Mouse (Mus musculus) G1E (cell line): ENCODE measurements around the gene Pbld1. TPM values are rescaled to one million over a fixed set of nuclear protein-coding genes. Genes with fewer than 3 reads are reported as not detected.

Experiments used
- ATAC-seq: 2 replicates; pipeline ENCODE4 v1.8.0; 2016; ENCODE audit warnings: mild to moderate bottlenecking; ENCODE audit not compliant: insufficient number of reproducible peaks, poor library complexity, low FRiP score, severe bottlenecking; ENCODE audit errors: extremely low read depth
- DNase-seq: peaks from one replicate; pipeline ENCODE4 v3.0.0; 2012; ENCODE audit warnings: low spot score
- H3K27me3 ChIP-seq: 2 replicates; pipeline ENCODE4 v1.6.1; 2012; ENCODE audit warnings: mild to moderate bottlenecking, low read length, inconsistent platforms; ENCODE audit not compliant: insufficient read depth
- H3K36me3 ChIP-seq: replicated peaks from 2 replicates; pipeline ENCODE3; 2012; ENCODE audit warnings: mild to moderate bottlenecking, inconsistent platforms
- H3K4me1 ChIP-seq: 2 replicates; pipeline ENCODE4 v1.6.1; 2012; ENCODE audit warnings: low read depth, low read length, inconsistent platforms, mixed read lengths; ENCODE audit not compliant: insufficient read depth
- H3K4me3 ChIP-seq: 2 replicates; pipeline ENCODE4 v1.5.1; 2012; ENCODE audit warnings: low read depth, mild to moderate bottlenecking, inconsistent platforms, low read length, moderate library complexity, mixed read lengths
- H3K9me3 ChIP-seq: replicated peaks from 2 replicates; pipeline ENCODE4 v1.6.1; 2012; ENCODE audit warnings: inconsistent platforms
- CTCF ChIP-seq: IDR thresholded peaks from 2 replicates; pipeline ENCODE4 v1.5.1; 2012; ENCODE audit warnings: low read depth, low read length, inconsistent platforms, mixed read lengths
- GATA1 ChIP-seq: IDR thresholded peaks from 2 replicates; pipeline ENCODE4 v1.6.1; 2012; ENCODE audit warnings: borderline replicate concordance, low read length, inconsistent platforms, mixed read lengths
- GATA2 ChIP-seq: IDR thresholded peaks from 2 replicates; pipeline ENCODE4 v1.6.1; 2012; ENCODE audit warnings: low read depth, low read length, inconsistent platforms, borderline replicate concordance
- POLR2AphosphoS5 ChIP-seq: IDR thresholded peaks from 2 replicates; pipeline ENCODE4 v1.6.1; 2012; ENCODE audit warnings: low read depth, low read length, inconsistent platforms; ENCODE audit not compliant: insufficient replicate concordance
- TAL1 ChIP-seq: conservative IDR thresholded peaks from 2 replicates; pipeline ENCODE4 v1.6.1; 2012; ENCODE audit warnings: low read depth, low read length, inconsistent platforms, mixed read lengths
- polyA plus RNA-seq: library from polyadenylated mRNA; stranded (reverse); fragments of >175 nt; gene quantifications from 2 replicates; pipeline ENCODE4 v1.2.3, GENCODE M21; 2012
- total RNA-seq, 2 experiments: library from RNA; stranded (forward) in 1 of 2; stranded (reverse) in 1 of 2; fragments of 200-1000 nt in 1 of 2; fragments of >200 nt in 1 of 2; fragmentation: Nextera tagmentation in 1 of 2; gene quantifications; 2 replicates each; pipeline ENCODE4 v1.2.3; 2014 to 2017

Gene Pbld1
- total and polyA plus RNA-seq, 3 experiments: 0.33 TPM; not detected in 2

GRCm38 (mm10) chr10:63099521-63099920 lies 39.6 kb downstream of the Pbld1 start, which contains the start of gene Atoh7:
Atoh7 (plus strand) TSS chr10:63099651.
- H3K4me1 ChIP-seq: no peaks in the 10 kb centered on the region
- no peak for TF ChIP-seq TAL1
- TF ChIP-seq GATA2: no peak
- no peak for TF ChIP-seq POLR2AphosphoS5
- TF ChIP-seq GATA1: no peak
- TF ChIP-seq CTCF: no peak
- no peaks in the 10 kb centered on the region for H3K36me3 ChIP-seq
- peaks cover 3% of the 10 kb centered on the region; the same call in 1 of the 2 replicates for H3K27me3 ChIP-seq
- DNase-seq (no peak), ATAC-seq (no peak)
- H3K9me3 ChIP-seq: no peaks in the 10 kb centered on the region
- no peak within 1 kb of the TSS for H3K4me3 ChIP-seq

GRCm38 (mm10) chr10:63099941-63100562 lies 40.1 kb downstream of the Pbld1 start:
- H3K36me3 ChIP-seq: no peaks in the 10 kb centered on the region
- H3K4me3 ChIP-seq: no peak overlapping the region
- no peak for TF ChIP-seq CTCF
- no peak for TF ChIP-seq TAL1
- no peak for TF ChIP-seq POLR2AphosphoS5
- TF ChIP-seq GATA2: no peak
- ATAC-seq (no peak), DNase-seq (no peak)
- H3K27me3 ChIP-seq: peaks cover 3% of the 10 kb centered on the region; the same call in 1 of the 2 replicates
- no peaks in the 10 kb centered on the region for H3K9me3 ChIP-seq
- H3K4me1 ChIP-seq: no peaks in the 10 kb centered on the region

GRCm38 (mm10) chr10:63100657-63101056 lies 40.7 kb downstream of the Pbld1 start:
- H3K27me3 ChIP-seq: peaks cover 3% of the 10 kb centered on the region; the same call in 1 of the 2 replicates
- no peak overlapping the region for H3K4me3 ChIP-seq
- no peaks in the 10 kb centered on the region for H3K4me1 ChIP-seq
- TF ChIP-seq POLR2AphosphoS5 (no peak), CTCF (no peak), GATA2 (no peak), TAL1 (no peak)
- no peaks in the 10 kb centered on the region for H3K36me3 ChIP-seq
- ATAC-seq (no peak), DNase-seq (no peak)
- no peaks in the 10 kb centered on the region for H3K9me3 ChIP-seq

- Histone ChIP-seq H3K27me3 (no peaks in the 10 kb centered on the region), H3K36me3 (no peaks in the 10 kb centered on the region), H3K4me1 (no peaks in the 10 kb centered on the region), H3K9me3 (no peaks in the 10 kb centered on the region), H3K4me3 (no peak overlapping the region)
- no peak for ATAC-seq
- TF ChIP-seq CTCF (no peak), GATA2 (no peak), TAL1 (no peak), POLR2AphosphoS5 (no peak), GATA1 (no peak)
- DNase-seq: no peak
These were observed 53.2 kb downstream of the Pbld1 start for GRCm38 (mm10) chr10:63113027-63113604.

- DNase-seq: no peak
- no peaks in the 10 kb centered on the region for H3K36me3 ChIP-seq
- no peaks in the 10 kb centered on the region for H3K9me3 ChIP-seq
- no peaks in the 10 kb centered on the region for H3K4me1 ChIP-seq
- no peaks in the 10 kb centered on the region for H3K27me3 ChIP-seq
- no peak overlapping the region for H3K4me3 ChIP-seq
- TF ChIP-seq GATA1 (no peak), TAL1 (no peak), POLR2AphosphoS5 (no peak), CTCF (no peak), GATA2 (no peak)
- no peak for ATAC-seq
These were observed 53.9 kb downstream of the Pbld1 start for GRCm38 (mm10) chr10:63113716-63114360.

GRCm38 (mm10) chr10:63115881-63116280 lies 55.9 kb downstream of the Pbld1 start:
- Histone ChIP-seq H3K4me3 (no peak overlapping the region), H3K36me3 (no peaks in the 10 kb centered on the region), H3K9me3 (no peaks in the 10 kb centered on the region), H3K27me3 (no peaks in the 10 kb centered on the region), H3K4me1 (no peaks in the 10 kb centered on the region)
- TF ChIP-seq POLR2AphosphoS5 (no peak), TAL1 (no peak), GATA2 (no peak), GATA1 (no peak), CTCF (no peak)
- no peak for DNase-seq
- no peak for ATAC-seq
